Mouse (Mus musculus) NIH3T3 (cell line): ENCODE measurements around the gene Ptpn12.
A peak's percentile ranks its signal among the peaks of the same experiment; 100 is the strongest.

Experiments
- DNase-seq: peaks from one replicate; pipeline ENCODE4 v3.0.0-alpha.2; 2012; ENCODE audit warnings: low read depth

Gene Ptpn12

GRCm38 (mm10) chr5:21055820-21056531 lies at the start of gene Ptpn12:
Gene Ptpn12, minus strand, starts transcription at chr5:21055911.
- DNase-seq = peak; percentile 99

- peak; percentile 9 for DNase-seq
Observed at GRCm38 (mm10) chr5:21091179-21091578, 35.5 kb upstream of the Ptpn12 start.

- DNase-seq = no peak
Observed at GRCm38 (mm10) chr5:21057217-21057616, 1.5 kb upstream of the Ptpn12 start.

GRCm38 (mm10) chr5:21056595-21056994 lies 884 bp upstream of the Ptpn12 start:
- peak; percentile 20 for DNase-seq

- peak; percentile 61 for DNase-seq
Observed at GRCm38 (mm10) chr5:21055071-21055819, 466 bp downstream of the Ptpn12 start.

GRCm38 (mm10) chr5:21054472-21055070 lies 1.1 kb downstream of the Ptpn12 start:
- DNase-seq = peak; percentile 90

GRCm38 (mm10) chr5:21053571-21054307 lies 2.0 kb downstream of the Ptpn12 start:
- DNase-seq = peak; percentile 11

GRCm38 (mm10) chr5:21052521-21052920 lies 3.2 kb downstream of the Ptpn12 start:
- no peak for DNase-seq

GRCm38 (mm10) chr5:21050770-21051122 lies 5.0 kb downstream of the Ptpn12 start:
- no peak for DNase-seq

- DNase-seq = no peak
Observed at GRCm38 (mm10) chr5:21050061-21050769, 5.5 kb downstream of the Ptpn12 start.

GRCm38 (mm10) chr5:21049006-21049405 lies 6.7 kb downstream of the Ptpn12 start:
- DNase-seq = no peak

GRCm38 (mm10) chr5:21047114-21047513 lies 8.6 kb downstream of the Ptpn12 start:
- no peak for DNase-seq

- no peak for DNase-seq
Observed at GRCm38 (mm10) chr5:21046150-21047048, 9.3 kb downstream of the Ptpn12 start.

GRCm38 (mm10) chr5:21045462-21045861 lies 10.2 kb downstream of the Ptpn12 start:
- DNase-seq = no peak

GRCm38 (mm10) chr5:21038100-21038499 lies 17.6 kb downstream of the Ptpn12 start:
- DNase-seq = no peak

- no peak for DNase-seq
Observed at GRCm38 (mm10) chr5:21035689-21036480, 19.8 kb downstream of the Ptpn12 start.

- no peak for DNase-seq
Observed at GRCm38 (mm10) chr5:21034388-21034966, 21.2 kb downstream of the Ptpn12 start.

- DNase-seq = no peak
Observed at GRCm38 (mm10) chr5:21033382-21034056, 22.2 kb downstream of the Ptpn12 start.

- no peak for DNase-seq
Observed at GRCm38 (mm10) chr5:21032626-21033025, 23.1 kb downstream of the Ptpn12 start.
